Mouse (Mus musculus): ENCODE data around the gene Cbx6. TPM values are rescaled to one million over a fixed set of nuclear protein-coding genes. Genes with fewer than 3 reads are reported as not detected.

Cbx6 gene
- polyA plus RNA-seq, 1 experiment from 2014 or later, result 25.4 TPM

GRCm38 (mm10) chr15:79810061-79810460 is 24.4 kb downstream of the Cbx6 start:
- Histone ChIP-seq H3K27me3 (ENCODE audit: control insufficient read depth, insufficient read depth, low read length) (peaks cover 10% of the 10 kb centered on the region), H3K36me3 (ENCODE audit: control insufficient read depth, insufficient read depth, low read length) (no peaks in the 10 kb centered on the region), H3K27ac (ENCODE audit: low read depth, low read length) (no peak overlapping the region), H3K9ac (replicated peaks; ENCODE audit: low read depth, low read length) (no peak overlapping the region), H3K4me3 (ENCODE audit: low read depth, low read length) (no peak overlapping the region), H3K4me2 (ENCODE audit: low read depth, low read length) (no peak overlapping the region), H3K4me1 (ENCODE audit: control insufficient read depth, insufficient read depth, low read length) (peaks cover 3% of the 10 kb centered on the region; the same call in 1 of the 2 replicates), H3K9me3 (ENCODE audit: control insufficient read depth, low read length) (no peaks in the 10 kb centered on the region)
- ATAC-seq (ENCODE audit: low read depth), result no peak
- 58% methylated on average over 3 of the region's 3 CpGs for WGBS

- H3K36me3 ChIP-seq (ENCODE audit: control insufficient read depth, insufficient read depth, low read length), result no peaks in the 10 kb centered on the region
- no peak overlapping the region for H3K27ac ChIP-seq (ENCODE audit: low read depth, low read length)
- ATAC-seq (ENCODE audit: low read depth), result no peak
- H3K4me2 ChIP-seq (ENCODE audit: low read depth, low read length), result no peak overlapping the region
- WGBS, result 59% methylated on average over 5 of the region's 5 CpGs
- no peaks in the 10 kb centered on the region for H3K9me3 ChIP-seq (ENCODE audit: control insufficient read depth, low read length)
- H3K4me3 ChIP-seq (ENCODE audit: low read depth, low read length), result no peak overlapping the region
- H3K27me3 ChIP-seq (ENCODE audit: control insufficient read depth, insufficient read depth, low read length), result peaks cover 11% of the 10 kb centered on the region
- peaks cover 8% of the 10 kb centered on the region; the same call in 1 of the 2 replicates for H3K4me1 ChIP-seq (ENCODE audit: control insufficient read depth, insufficient read depth, low read length)
- H3K9ac ChIP-seq (replicated peaks; ENCODE audit: low read depth, low read length), result no peak overlapping the region
These were observed 25.8 kb downstream of the Cbx6 start for GRCm38 (mm10) chr15:79808658-79809057.

- Histone ChIP-seq H3K9me3 (ENCODE audit: control insufficient read depth, low read length) (no peaks in the 10 kb centered on the region), H3K36me3 (ENCODE audit: control insufficient read depth, insufficient read depth, low read length) (no peaks in the 10 kb centered on the region), H3K4me3 (ENCODE audit: low read depth, low read length) (no peak overlapping the region), H3K27me3 (ENCODE audit: control insufficient read depth, insufficient read depth, low read length) (peaks cover 16% of the 10 kb centered on the region), H3K27ac (ENCODE audit: low read depth, low read length) (no peak overlapping the region), H3K4me2 (ENCODE audit: low read depth, low read length) (no peak overlapping the region), H3K4me1 (ENCODE audit: control insufficient read depth, insufficient read depth, low read length) (peaks cover 13% of the 10 kb centered on the region; the same call in 1 of the 2 replicates), H3K9ac (replicated peaks; ENCODE audit: low read depth, low read length) (no peak overlapping the region)
- WGBS, result 36% methylated on average over 5 of the region's 5 CpGs
- ATAC-seq (ENCODE audit: low read depth), result peak; percentile 14; the same call in 1 of the 2 replicates
These were observed 26.4 kb downstream of the Cbx6 start for GRCm38 (mm10) chr15:79808114-79808513.

- H3K9me3 ChIP-seq (ENCODE audit: control insufficient read depth, low read length), result no peaks in the 10 kb centered on the region
- peaks cover 16% of the 10 kb centered on the region for H3K27me3 ChIP-seq (ENCODE audit: control insufficient read depth, insufficient read depth, low read length)
- no peak overlapping the region for H3K9ac ChIP-seq (replicated peaks; ENCODE audit: low read depth, low read length)
- H3K36me3 ChIP-seq (ENCODE audit: control insufficient read depth, insufficient read depth, low read length), result no peaks in the 10 kb centered on the region
- H3K4me1 ChIP-seq (ENCODE audit: control insufficient read depth, insufficient read depth, low read length), result peaks cover 15% of the 10 kb centered on the region; the same call in 1 of the 2 replicates
- no peak overlapping the region for H3K4me2 ChIP-seq (ENCODE audit: low read depth, low read length)
- no peak overlapping the region for H3K27ac ChIP-seq (ENCODE audit: low read depth, low read length)
- no peak overlapping the region for H3K4me3 ChIP-seq (ENCODE audit: low read depth, low read length)
- 54% methylated on average over 1 of the region's 1 CpGs for WGBS
- ATAC-seq (ENCODE audit: low read depth), result no peak
These were observed 27.4 kb downstream of the Cbx6 start for GRCm38 (mm10) chr15:79807050-79807449.

- Histone ChIP-seq H3K27ac (ENCODE audit: low read depth, low read length) (no peak overlapping the region; the same call in 1 of the 2 replicates), H3K4me1 (ENCODE audit: control insufficient read depth, insufficient read depth, low read length) (peaks cover 15% of the 10 kb centered on the region; the same call in 1 of the 2 replicates), H3K36me3 (ENCODE audit: control insufficient read depth, insufficient read depth, low read length) (no peaks in the 10 kb centered on the region), H3K9ac (replicated peaks; ENCODE audit: low read depth, low read length) (peak overlapping the region; percentile 74), H3K9me3 (ENCODE audit: control insufficient read depth, low read length) (no peaks in the 10 kb centered on the region), H3K4me2 (ENCODE audit: low read depth, low read length) (peak overlapping the region; percentile 68; the same call in 1 of the 2 replicates), H3K27me3 (ENCODE audit: control insufficient read depth, insufficient read depth, low read length) (peaks cover 16% of the 10 kb centered on the region), H3K4me3 (ENCODE audit: low read depth, low read length) (peak overlapping the region; percentile 63; the same call in 1 of the 2 replicates)
- no peak for ATAC-seq (ENCODE audit: low read depth)
- WGBS, result 26% methylated on average over 8 of the region's 8 CpGs
These were observed 29.2 kb downstream of the Cbx6 start for GRCm38 (mm10) chr15:79805246-79805645.

GRCm38 (mm10) chr15:79804352-79805071 is 30.0 kb downstream of the Cbx6 start, which contains the start of gene Nptxr:
Gene Nptxr, minus strand, starts transcription at chr15:79804766.
- under 1% methylated on average over 67 of the region's 91 CpGs for WGBS
- Histone ChIP-seq H3K4me2 (ENCODE audit: low read depth, low read length) (peak within 1 kb of the TSS; percentile 68), H3K36me3 (ENCODE audit: control insufficient read depth, insufficient read depth, low read length) (no peaks in the 10 kb centered on the region), H3K9ac (replicated peaks; ENCODE audit: low read depth, low read length) (peak within 1 kb of the TSS; percentile 74), H3K9me3 (ENCODE audit: control insufficient read depth, low read length) (no peaks in the 10 kb centered on the region), H3K27me3 (ENCODE audit: control insufficient read depth, insufficient read depth, low read length) (peaks cover 16% of the 10 kb centered on the region), H3K27ac (ENCODE audit: low read depth, low read length) (peak within 1 kb of the TSS; percentile 84), H3K4me3 (ENCODE audit: low read depth, low read length) (peak within 1 kb of the TSS; percentile 63), H3K4me1 (ENCODE audit: control insufficient read depth, insufficient read depth, low read length) (peaks cover 15% of the 10 kb centered on the region; the same call in 1 of the 2 replicates)
- ATAC-seq (ENCODE audit: low read depth), result peak; percentile 82

GRCm38 (mm10) chr15:79803533-79804351 is 30.7 kb downstream of the Cbx6 start:
- H3K4me1 ChIP-seq (ENCODE audit: control insufficient read depth, insufficient read depth, low read length), result peaks cover 15% of the 10 kb centered on the region; the same call in 1 of the 2 replicates
- H3K27me3 ChIP-seq (ENCODE audit: control insufficient read depth, insufficient read depth, low read length), result peaks cover 16% of the 10 kb centered on the region
- 5% methylated on average over 81 of the region's 81 CpGs for WGBS
- ATAC-seq (ENCODE audit: low read depth), result peak; percentile 65
- peak overlapping the region; percentile 68 for H3K4me2 ChIP-seq (ENCODE audit: low read depth, low read length)
- H3K9me3 ChIP-seq (ENCODE audit: control insufficient read depth, low read length), result no peaks in the 10 kb centered on the region
- peak overlapping the region; percentile 63 for H3K4me3 ChIP-seq (ENCODE audit: low read depth, low read length)
- peak overlapping the region; percentile 84 for H3K27ac ChIP-seq (ENCODE audit: low read depth, low read length)
- H3K36me3 ChIP-seq (ENCODE audit: control insufficient read depth, insufficient read depth, low read length), result no peaks in the 10 kb centered on the region
- peak overlapping the region; percentile 74 for H3K9ac ChIP-seq (replicated peaks; ENCODE audit: low read depth, low read length)

GRCm38 (mm10) chr15:79802304-79802703 is 32.2 kb downstream of the Cbx6 start:
- no peak for ATAC-seq (ENCODE audit: low read depth)
- Histone ChIP-seq H3K4me2 (ENCODE audit: low read depth, low read length) (no peak overlapping the region), H3K4me1 (ENCODE audit: control insufficient read depth, insufficient read depth, low read length) (peaks cover 15% of the 10 kb centered on the region; the same call in 1 of the 2 replicates), H3K27me3 (ENCODE audit: control insufficient read depth, insufficient read depth, low read length) (peaks cover 16% of the 10 kb centered on the region), H3K9me3 (ENCODE audit: control insufficient read depth, low read length) (no peaks in the 10 kb centered on the region), H3K9ac (replicated peaks; ENCODE audit: low read depth, low read length) (no peak overlapping the region), H3K36me3 (ENCODE audit: control insufficient read depth, insufficient read depth, low read length) (no peaks in the 10 kb centered on the region), H3K4me3 (ENCODE audit: low read depth, low read length) (no peak overlapping the region), H3K27ac (ENCODE audit: low read depth, low read length) (no peak overlapping the region)
- WGBS, result 58% methylated on average over 4 of the region's 4 CpGs

Data from neural tube, embryonic 14.5 days (tissue).